Mouse (Mus musculus): ENCODE measurements around the gene Matn4.

Gene Matn4

GRCm38 (mm10) chr2:164436215-164436913 is 31.4 kb upstream of the Matn4 start:
- DNase-seq (ENCODE audit: low spot score in 2 of 2): peak in 1 of 2 experiments; percentile 34

GRCm38 (mm10) chr2:164435216-164436090 is 30.5 kb upstream of the Matn4 start:
- no peak for DNase-seq (ENCODE audit: low spot score in 2 of 2)

GRCm38 (mm10) chr2:164434681-164435080 is 29.7 kb upstream of the Matn4 start:
- no peak for DNase-seq (ENCODE audit: low spot score in 2 of 2)

- no peak for DNase-seq (ENCODE audit: low spot score in 2 of 2)
Measured at GRCm38 (mm10) chr2:164433278-164433895, 28.4 kb upstream of the Matn4 start.

GRCm38 (mm10) chr2:164432541-164433191 is 27.7 kb upstream of the Matn4 start:
- no peak for DNase-seq (ENCODE audit: low spot score in 2 of 2)

- DNase-seq (ENCODE audit: low spot score in 2 of 2): no peak
Measured at GRCm38 (mm10) chr2:164431676-164432465, 26.9 kb upstream of the Matn4 start.

GRCm38 (mm10) chr2:164430697-164431096 is 25.7 kb upstream of the Matn4 start:
- no peak for DNase-seq (ENCODE audit: low spot score in 2 of 2)

- no peak for DNase-seq (ENCODE audit: low spot score in 2 of 2)
Measured at GRCm38 (mm10) chr2:164429881-164430615, 25.1 kb upstream of the Matn4 start.

- DNase-seq (ENCODE audit: low spot score in 2 of 2): no peak
Measured at GRCm38 (mm10) chr2:164428451-164428850, 23.5 kb upstream of the Matn4 start.

- no peak for DNase-seq (ENCODE audit: low spot score in 2 of 2)
Measured at GRCm38 (mm10) chr2:164426952-164427351, 22.0 kb upstream of the Matn4 start.

- DNase-seq (ENCODE audit: low spot score in 2 of 2): no peak
Measured at GRCm38 (mm10) chr2:164426121-164426520, 21.2 kb upstream of the Matn4 start.

GRCm38 (mm10) chr2:164425401-164425800 is 20.4 kb upstream of the Matn4 start:
- no peak for DNase-seq (ENCODE audit: low spot score in 2 of 2)

- no peak for DNase-seq (ENCODE audit: low spot score in 2 of 2)
Measured at GRCm38 (mm10) chr2:164424406-164424805, 19.4 kb upstream of the Matn4 start.

- DNase-seq (ENCODE audit: low spot score in 2 of 2): no peak
Measured at GRCm38 (mm10) chr2:164423464-164423863, 18.5 kb upstream of the Matn4 start.

- no peak for DNase-seq (ENCODE audit: low spot score in 2 of 2)
Measured at GRCm38 (mm10) chr2:164422675-164423393, 17.9 kb upstream of the Matn4 start.

GRCm38 (mm10) chr2:164421979-164422378 is 17.0 kb upstream of the Matn4 start:
- no peak for DNase-seq (ENCODE audit: low spot score in 2 of 2)

- DNase-seq (ENCODE audit: low spot score in 2 of 2): no peak
Measured at GRCm38 (mm10) chr2:164421306-164421705, 16.3 kb upstream of the Matn4 start.

GRCm38 (mm10) chr2:164419489-164419888 is 14.5 kb upstream of the Matn4 start:
- DNase-seq (ENCODE audit: low spot score in 2 of 2): no peak

GRCm38 (mm10) chr2:164418308-164418875 is 13.4 kb upstream of the Matn4 start:
- no peak for DNase-seq (ENCODE audit: low spot score in 2 of 2)

All from frontal cortex, postnatal 10 days (tissue).